Mouse (Mus musculus): ENCODE measurements around the gene Vars.
"Not testable (repeated sequence)": the region's sequence is repeated elsewhere in the genome, so short reads cannot be mapped to it uniquely, and the experiment has no call there.

Vars gene

DNA sequence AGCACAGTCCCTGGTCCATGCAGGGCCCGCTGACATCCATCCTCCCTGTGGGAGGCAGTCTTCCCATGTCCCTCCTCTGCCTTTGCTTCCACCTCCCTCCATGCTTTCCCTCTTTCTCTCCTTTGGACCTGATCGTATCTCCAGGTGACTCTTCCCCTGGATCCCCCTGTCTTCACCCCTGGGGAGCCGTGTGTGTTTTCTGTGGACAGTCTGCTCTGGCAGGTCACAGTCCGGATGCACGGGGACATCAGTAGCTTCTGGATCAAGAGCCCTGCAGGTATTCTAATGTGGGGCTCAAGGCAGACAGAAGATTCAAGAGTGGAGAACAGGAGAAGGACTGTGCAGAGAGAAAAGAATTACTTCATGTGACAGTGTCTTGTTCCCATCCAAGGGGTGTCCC, 22.4 kb downstream of the Vars start:
- DNase-seq (ENCODE audit: low read depth, low spot score), result no peak

DNA sequence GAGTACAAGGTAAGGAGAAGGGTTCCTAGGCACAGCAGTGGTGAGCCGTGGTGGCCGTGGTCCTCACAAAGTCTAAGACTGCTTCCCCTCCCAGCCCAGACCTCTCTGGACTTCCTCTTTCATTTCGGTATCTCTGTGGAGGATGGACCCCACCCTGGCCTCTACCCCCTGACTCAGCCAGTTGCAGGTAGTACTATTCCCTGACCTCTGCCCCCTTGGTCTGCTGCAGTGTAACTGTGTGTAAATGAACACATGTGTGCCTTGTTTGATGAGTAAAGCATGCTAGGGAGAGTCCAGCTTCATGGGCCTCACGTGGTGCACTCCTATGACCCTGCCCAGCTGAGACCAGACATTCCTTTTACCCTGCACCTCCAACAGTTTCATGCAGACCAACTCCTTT, 23.0 kb downstream of the Vars start:
- no peak for DNase-seq (ENCODE audit: low read depth, low spot score)

- DNase-seq (ENCODE audit: low read depth, low spot score), result no peak
These were observed 23.5 kb downstream of the Vars start for GRCm38 (mm10) chr17:35024261-35024660.

DNA sequence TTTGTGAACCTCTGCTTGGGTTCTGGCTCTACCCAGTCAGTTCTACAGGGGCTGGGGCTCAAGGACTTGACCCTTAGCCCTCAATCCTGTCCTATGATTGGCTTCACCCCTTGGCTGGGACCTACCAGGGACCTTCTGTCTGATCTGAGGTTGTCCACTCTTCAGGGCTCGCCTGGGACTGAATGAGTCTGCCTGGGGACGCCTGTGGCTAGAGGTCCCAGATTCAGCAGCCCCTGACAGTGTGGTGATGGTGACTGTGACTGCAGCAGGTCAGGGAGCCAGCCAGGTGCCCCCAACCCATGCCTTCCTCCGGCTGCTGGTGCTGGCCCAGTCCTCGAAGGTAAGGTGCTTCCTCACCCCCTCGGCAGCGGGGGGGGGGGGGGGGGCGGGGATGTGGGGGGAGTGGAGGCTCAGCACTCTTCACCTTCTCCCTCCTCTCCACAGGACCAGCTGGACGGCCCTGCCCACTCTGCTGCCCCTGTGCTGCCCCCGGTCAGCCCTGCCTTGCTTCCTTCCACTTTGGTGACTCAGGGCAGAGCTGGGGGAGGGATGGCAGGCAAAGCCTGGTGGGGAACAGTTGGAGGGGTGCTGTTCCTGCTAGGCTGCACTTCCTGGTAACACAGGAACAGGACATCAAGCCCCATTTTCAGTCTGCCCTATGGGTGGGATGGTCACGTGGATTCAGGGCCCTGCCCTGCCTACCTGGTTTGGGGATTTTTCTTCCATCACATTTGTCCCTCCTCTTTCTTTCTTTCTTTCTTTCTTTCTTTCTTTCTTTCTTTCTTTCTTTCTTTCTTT, 24.1 kb downstream of the Vars start:
- DNase-seq (ENCODE audit: low read depth, low spot score), result no peak

GRCm38 (mm10) chr17:35026206-35026605, 25.4 kb downstream of the Vars start:
- DNase-seq (ENCODE audit: low read depth, low spot score), result no peak

DNA sequence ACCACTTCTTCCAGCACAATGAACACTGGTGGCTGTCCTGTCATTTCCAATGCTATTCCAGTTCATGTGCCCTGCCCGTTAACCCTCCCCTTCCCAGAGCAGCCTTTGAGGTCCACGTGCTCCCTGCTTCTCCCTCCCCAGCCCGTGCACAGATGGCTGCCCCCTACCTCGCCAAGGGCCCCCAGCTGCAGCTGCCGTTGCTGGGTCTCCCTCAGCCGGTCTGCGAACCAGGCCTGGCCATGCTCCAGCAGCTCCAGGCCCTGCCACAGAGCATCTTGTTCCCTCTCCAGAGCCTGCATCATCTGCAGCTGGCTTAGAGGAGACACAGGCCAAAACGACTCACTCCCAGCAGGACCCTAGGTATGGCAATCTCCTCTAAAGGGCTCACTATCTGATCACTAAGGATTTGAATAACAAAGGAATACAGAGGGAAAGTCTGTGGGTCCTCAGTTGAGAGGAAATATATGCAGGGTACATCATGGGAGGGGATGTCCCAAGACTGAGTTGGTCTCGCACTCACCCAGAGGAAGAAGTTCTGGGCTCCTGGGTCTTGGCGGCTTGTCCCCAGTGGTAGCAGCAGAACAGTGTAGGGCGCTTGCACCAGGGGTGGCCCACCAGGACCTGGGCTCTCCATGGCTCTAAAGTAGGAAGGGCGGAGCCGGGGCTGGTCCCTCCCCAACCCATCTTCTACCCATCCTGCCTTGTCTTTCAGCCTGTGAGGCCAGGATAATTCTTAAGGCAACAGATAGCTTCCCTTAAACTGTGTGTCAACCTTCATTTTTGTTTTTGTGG, 26.7 kb downstream of the Vars start, which contains the start of gene Sapcd1:
TSS of gene Sapcd1 (minus strand) at position 740 of the 792 bp plus-strand sequence.
- no peak for DNase-seq (ENCODE audit: low read depth, low spot score)

- no peak for DNase-seq (ENCODE audit: low read depth, low spot score)
These were observed 27.5 kb downstream of the Vars start for GRCm38 (mm10) chr17:35028315-35028714.

DNA sequence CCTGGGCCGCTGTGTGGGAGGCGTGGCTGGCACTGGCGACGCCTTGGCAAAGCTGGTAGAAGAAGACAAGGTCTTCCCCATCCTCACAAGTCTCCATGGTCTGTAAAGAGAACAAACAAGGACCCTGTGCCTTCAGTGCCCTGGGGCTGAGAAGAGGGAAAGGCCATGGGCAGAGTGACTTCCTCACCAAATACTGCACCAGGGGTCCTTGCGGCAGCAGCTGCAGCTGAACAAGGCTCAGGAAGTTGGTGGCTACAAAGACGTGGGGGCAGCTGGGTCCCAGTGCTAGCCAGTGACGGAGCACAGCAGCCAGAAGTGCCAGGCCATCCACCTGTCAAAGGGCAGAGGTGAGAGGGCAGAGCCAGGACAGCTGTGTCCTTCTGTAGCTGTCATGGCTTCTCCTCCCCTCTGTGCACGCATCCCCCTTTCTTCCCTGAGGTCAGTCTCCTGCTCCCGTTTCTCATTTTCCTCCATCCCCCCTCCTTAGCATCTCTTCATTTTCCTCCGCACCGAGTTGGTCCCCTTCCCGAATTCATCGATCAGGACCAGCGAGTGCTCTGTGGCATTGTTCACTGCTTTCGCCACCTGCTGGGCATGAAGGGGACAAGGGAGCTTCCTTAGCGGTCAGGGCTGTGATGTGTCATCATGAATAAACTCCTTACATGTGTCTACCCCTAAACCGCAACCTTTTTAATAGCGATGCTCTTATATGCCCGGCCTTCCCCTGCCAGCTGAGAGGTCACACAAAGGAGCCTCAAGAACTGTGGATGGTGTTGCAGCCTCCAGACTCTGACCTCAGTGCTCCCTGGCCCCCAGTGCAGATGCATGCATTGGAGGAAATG, 29.1 kb downstream of the Vars start:
- no peak for DNase-seq (ENCODE audit: low read depth, low spot score)

GRCm38 (mm10) chr17:35031272-35031671, 30.5 kb downstream of the Vars start:
- DNase-seq (ENCODE audit: low read depth, low spot score), result no peak

DNA sequence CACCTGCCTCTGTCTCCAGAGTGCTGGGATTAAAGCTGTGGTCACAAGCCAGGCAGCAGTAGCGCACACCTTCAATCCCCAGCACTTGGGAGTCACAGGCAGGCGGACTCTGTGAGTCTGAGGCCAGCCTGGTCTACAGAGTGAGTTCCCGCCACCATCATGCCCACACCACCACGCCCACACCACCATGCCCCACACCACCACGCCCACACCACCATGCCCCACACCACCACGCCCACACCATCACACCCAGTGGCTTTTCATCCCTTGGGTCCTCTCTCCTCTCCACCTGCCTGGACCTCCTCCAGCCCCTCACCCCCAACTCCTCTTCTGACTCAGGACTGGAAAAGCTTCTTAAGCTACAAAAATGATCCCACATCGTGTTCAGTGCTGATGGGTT, 31.1 kb downstream of the Vars start:
- DNase-seq (ENCODE audit: low read depth, low spot score), result no peak

DNA sequence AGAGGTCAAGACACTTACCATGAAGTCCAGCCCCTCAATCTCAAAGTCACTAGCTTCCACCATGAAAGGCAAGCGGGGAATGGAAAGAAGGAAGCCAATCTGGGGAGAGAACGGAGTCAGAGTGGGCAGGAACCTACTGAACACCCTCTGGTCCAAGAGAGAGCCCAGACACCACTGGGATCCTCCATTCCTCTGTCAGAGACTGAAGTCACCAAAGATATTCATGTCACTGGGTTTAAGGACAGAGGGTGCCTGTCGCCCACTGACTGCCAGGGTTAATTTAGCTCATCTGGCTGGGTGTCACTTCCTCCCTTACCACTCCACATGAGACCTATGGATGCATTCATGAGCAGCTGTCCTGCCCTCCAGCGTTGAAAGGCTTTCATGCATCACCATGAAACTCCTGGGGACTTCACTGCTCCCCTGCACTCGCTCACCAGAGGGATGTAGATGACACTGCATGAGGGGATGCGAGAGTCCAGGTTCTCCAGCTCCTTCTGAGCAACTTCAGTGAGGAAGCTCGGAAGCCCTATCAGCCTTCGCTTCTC, 31.6 kb downstream of the Vars start:
- no peak for DNase-seq (ENCODE audit: low read depth, low spot score)

DNA sequence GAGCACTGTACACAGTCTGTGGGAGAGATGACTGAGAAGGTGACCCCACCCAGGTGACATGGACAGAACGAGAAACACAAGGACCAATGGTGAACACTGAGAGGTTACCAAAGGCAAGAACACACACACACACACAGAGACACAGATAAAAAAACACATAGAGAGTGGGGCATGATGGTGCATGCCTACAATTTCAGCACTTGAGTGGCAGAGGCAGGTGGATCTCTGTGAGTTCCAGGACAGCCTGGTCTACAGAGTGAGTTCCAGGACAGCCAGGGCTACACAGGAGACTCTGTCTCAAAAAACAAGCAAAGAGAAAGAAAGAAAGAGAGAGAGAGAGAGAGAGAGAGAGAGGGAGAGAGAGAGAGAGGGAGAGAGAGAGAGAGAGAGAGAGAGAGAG, 32.9 kb downstream of the Vars start:
- DNase-seq (ENCODE audit: low read depth, low spot score), result not testable (repeated sequence)

DNA sequence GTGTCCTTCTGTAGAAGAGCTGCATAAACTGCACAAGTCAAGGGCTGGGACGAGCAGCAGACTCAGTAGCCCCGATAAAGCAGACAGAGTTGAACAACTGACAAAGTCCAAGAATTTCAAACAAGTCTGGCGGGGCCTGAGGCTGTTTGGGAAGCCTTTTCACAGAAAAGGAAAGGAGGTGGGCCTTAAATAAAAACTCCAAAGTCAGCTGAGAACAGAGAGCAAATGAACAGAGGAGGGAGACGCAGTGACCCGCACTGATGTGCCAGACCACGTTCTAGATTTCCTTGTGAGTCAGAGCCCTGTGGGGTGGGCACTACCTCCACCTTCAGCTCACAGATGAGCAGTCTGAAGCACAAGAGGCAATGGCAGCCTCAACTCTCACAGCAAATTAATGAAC, 34.1 kb downstream of the Vars start:
- no peak for DNase-seq (ENCODE audit: low read depth, low spot score)

GRCm38 (mm10) chr17:35039121-35039873, 38.5 kb downstream of the Vars start:
- DNase-seq (ENCODE audit: low read depth, low spot score), result no peak

DNA sequence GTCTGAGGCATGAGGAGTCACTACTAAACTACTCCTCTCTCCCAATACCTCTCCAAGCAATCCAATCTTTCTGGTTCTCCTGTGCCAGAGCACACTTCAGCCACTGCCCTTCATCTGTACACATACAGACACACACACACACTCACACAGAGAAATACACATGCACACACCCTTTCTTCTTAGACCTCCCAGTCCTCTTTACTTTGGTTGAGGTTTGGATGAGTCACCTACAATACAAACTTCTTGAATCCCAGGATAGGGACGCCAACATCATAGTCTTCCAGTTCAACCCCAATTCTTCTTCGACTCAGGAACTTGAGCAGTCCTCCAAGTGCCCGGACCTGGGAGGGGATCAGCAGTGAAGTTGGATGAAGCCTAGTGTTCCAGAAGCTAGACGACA, 43.0 kb downstream of the Vars start:
- no peak for DNase-seq (ENCODE audit: low read depth, low spot score)

GRCm38 (mm10) chr17:35044904-35045806, 44.4 kb downstream of the Vars start:
- DNase-seq (ENCODE audit: low read depth, low spot score), result no peak

DNA sequence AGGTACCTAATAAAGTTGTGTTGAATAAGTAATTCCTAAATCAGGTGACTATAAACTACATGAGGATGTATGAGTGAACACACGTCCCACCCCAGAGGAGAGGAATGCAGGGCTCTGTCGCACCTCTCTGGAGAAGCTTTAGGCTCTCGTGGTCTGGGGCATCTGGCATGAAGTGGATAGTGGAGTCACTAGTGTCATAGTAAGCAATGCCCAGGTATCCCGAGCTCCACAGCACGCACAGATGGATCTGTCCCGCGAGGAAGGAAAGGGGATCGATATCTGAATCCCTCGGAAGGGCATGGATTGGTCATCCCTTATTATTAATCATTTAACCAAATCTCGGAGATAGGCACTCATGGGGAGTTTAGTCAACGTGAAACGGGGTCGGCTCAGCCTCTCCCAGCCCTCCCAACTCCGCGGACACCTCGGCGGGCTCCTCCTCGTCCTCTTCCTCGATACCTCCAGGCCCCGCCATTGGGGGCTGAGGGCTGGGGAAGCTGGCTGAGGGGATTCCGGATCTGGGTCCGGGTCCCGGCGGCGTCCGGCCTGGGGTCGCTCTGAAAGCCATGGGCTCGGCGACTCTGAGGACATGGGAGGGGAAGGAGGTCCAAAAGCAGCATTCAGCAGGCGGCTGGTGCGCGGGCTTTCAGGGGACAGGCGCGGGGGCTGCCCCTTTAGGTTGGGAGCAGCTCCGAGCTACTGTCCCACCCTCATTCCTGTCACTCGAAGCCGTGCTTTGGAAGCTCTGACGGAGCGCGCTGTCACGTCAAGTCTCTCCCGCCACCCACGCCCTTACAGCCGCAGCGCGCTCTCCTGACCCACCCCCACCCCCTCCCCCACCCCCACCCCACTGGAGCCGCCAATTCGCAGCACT, 45.3 kb downstream of the Vars start:
- DNase-seq (ENCODE audit: low read depth, low spot score), result no peak

- DNase-seq (ENCODE audit: low read depth, low spot score), result peak; percentile 89
These were observed 46.1 kb downstream of the Vars start, which contains the start of gene Msh5 for GRCm38 (mm10) chr17:35046681-35047455. Gene Msh5 (minus strand): TSS chr17:35046745.

Measured in brain, embryonic 18.5 days (tissue).